Comparison of ENCODE assay signal across 7 mouse cellular contexts in genomic region chr9:90270193-90270943, GRCm38 (mm10). TPM values are rescaled to one million over a fixed set of nuclear protein-coding genes. Genes with fewer than 3 reads are reported as not detected.
DNase-seq lines count a peak whose midpoint lies in the region; ATAC-seq and TF ChIP-seq lines count a peak whose summit lies in the region.

Gene Tbc1d2b, minus strand, starts transcription at chr9:90270804.

- peak within 1 kb of the TSS; percentile 86 for H3K27ac ChIP-seq in embryonic facial prominence, embryonic 10.5 days (replicated peaks)
- H3K27ac ChIP-seq in intestine, postnatal 0 days (ENCODE audit: low read depth, low read length), result peak within 1 kb of the TSS; percentile 90
- no peak within 1 kb of the TSS for H3K27ac ChIP-seq in limb, embryonic 11.5 days (replicated peaks; ENCODE audit: low read depth, low read length)
- no peak within 1 kb of the TSS for H3K27ac ChIP-seq in midbrain, embryonic 12.5 days (replicated peaks)

- H3K9me3 ChIP-seq in embryonic facial prominence, embryonic 10.5 days, result no peaks in the 10 kb centered on the region
- no peaks in the 10 kb centered on the region for H3K9me3 ChIP-seq in intestine, postnatal 0 days (ENCODE audit: control insufficient read depth)
- H3K9me3 ChIP-seq in limb, embryonic 11.5 days (ENCODE audit: control insufficient read depth, low read length), result no peaks in the 10 kb centered on the region
- H3K9me3 ChIP-seq in midbrain, embryonic 12.5 days, result no peaks in the 10 kb centered on the region

- DNase-seq in adrenal gland, postnatal 10 days, result peak; percentile 81
- DNase-seq in embryonic facial prominence, embryonic 10.5 days (ENCODE audit: low spot score), result peak; percentile 80
- DNase-seq in limb, embryonic 11.5 days (ENCODE audit: low spot score), result peak; percentile 74
- peak; percentile 65 for DNase-seq in spleen, adult 12 weeks (ENCODE audit: low spot score)

- peak within 1 kb of the TSS; percentile 87 for H3K4me2 ChIP-seq in intestine, postnatal 0 days (replicated peaks; ENCODE audit: low read depth)
- H3K4me2 ChIP-seq in limb, embryonic 11.5 days (ENCODE audit: low read depth, severe bottlenecking), result peak within 1 kb of the TSS; percentile 87
- H3K4me2 ChIP-seq in midbrain, embryonic 12.5 days (replicated peaks), result peak within 1 kb of the TSS; percentile 90

- H3K36me3 ChIP-seq in embryonic facial prominence, embryonic 10.5 days (replicated peaks), result no peaks in the 10 kb centered on the region
- H3K36me3 ChIP-seq in intestine, postnatal 0 days (ENCODE audit: control insufficient read depth, insufficient read depth), result no peaks in the 10 kb centered on the region
- H3K36me3 ChIP-seq in limb, embryonic 11.5 days (ENCODE audit: control insufficient read depth, insufficient read depth, low read length), result no peaks in the 10 kb centered on the region
- no peaks in the 10 kb centered on the region for H3K36me3 ChIP-seq in midbrain, embryonic 12.5 days

- no peak for TF ChIP-seq CTCF in intestine, postnatal 0 days (IDR thresholded peaks at IDR 0.05; ENCODE audit: low read depth)

- peaks cover 17% of the 10 kb centered on the region for H3K4me1 ChIP-seq in embryonic facial prominence, embryonic 10.5 days
- H3K4me1 ChIP-seq in intestine, postnatal 0 days (replicated peaks; ENCODE audit: control insufficient read depth, insufficient read depth, low read length), result peaks cover 6% of the 10 kb centered on the region; the same call in 1 of the 2 replicates
- peaks cover 7% of the 10 kb centered on the region; the same call in 1 of the 2 replicates for H3K4me1 ChIP-seq in limb, embryonic 11.5 days (ENCODE audit: control insufficient read depth, insufficient read depth, low read length)
- H3K4me1 ChIP-seq in midbrain, embryonic 12.5 days, result peaks cover 16% of the 10 kb centered on the region

- H3K27me3 ChIP-seq in embryonic facial prominence, embryonic 10.5 days (replicated peaks; ENCODE audit: low read depth, poor library complexity, severe bottlenecking), result 0 out of 2 replicates have a peak, but pooled peaks cover 6% of the 10 kb centered on the region
- no peaks in the 10 kb centered on the region for H3K27me3 ChIP-seq in intestine, postnatal 0 days (replicated peaks; ENCODE audit: control insufficient read depth, insufficient read depth, low read length)
- no peaks in the 10 kb centered on the region for H3K27me3 ChIP-seq in limb, embryonic 11.5 days (ENCODE audit: control insufficient read depth, insufficient read depth, low read length)
- peaks cover 23% of the 10 kb centered on the region; the same call in 1 of the 2 replicates for H3K27me3 ChIP-seq in midbrain, embryonic 12.5 days

- peak within 1 kb of the TSS; percentile 82 for H3K4me3 ChIP-seq in embryonic facial prominence, embryonic 10.5 days
- peak within 1 kb of the TSS; percentile 87 for H3K4me3 ChIP-seq in intestine, postnatal 0 days (ENCODE audit: low read depth, low read length)
- peak within 1 kb of the TSS; percentile 75 for H3K4me3 ChIP-seq in limb, embryonic 11.5 days (ENCODE audit: low read depth, low read length)
- peak within 1 kb of the TSS; percentile 74 for H3K4me3 ChIP-seq in midbrain, embryonic 12.5 days

- WGBS in embryonic facial prominence, embryonic 10.5 days, result 1% methylated on average over 74 of the region's 74 CpGs
- WGBS in intestine, postnatal 0 days, result under 1% methylated on average over 73 of the region's 74 CpGs
- under 1% methylated on average over 57 of the region's 74 CpGs for WGBS in limb, embryonic 11.5 days
- WGBS in midbrain, embryonic 12.5 days, result under 1% methylated on average over 50 of the region's 74 CpGs

- H3K9ac ChIP-seq in intestine, postnatal 0 days (ENCODE audit: low read depth, low read length), result peak within 1 kb of the TSS; percentile 84
- H3K9ac ChIP-seq in limb, embryonic 11.5 days (ENCODE audit: low read length), result peak within 1 kb of the TSS; percentile 79
- H3K9ac ChIP-seq in midbrain, embryonic 12.5 days (replicated peaks), result peak within 1 kb of the TSS; percentile 75

- ATAC-seq in granulocyte monocyte progenitor cell, adult 5-6 weeks (replicated peaks; ENCODE audit: poor library complexity, severe bottlenecking), result peak; percentile 55
- peak; percentile 81 for ATAC-seq in intestine, postnatal 0 days
- peak; percentile 90 for ATAC-seq in limb, embryonic 11.5 days (ENCODE audit: insufficient number of reproducible peaks, low FRiP score, low TSS enrichment, low read depth)
- ATAC-seq in midbrain, embryonic 12.5 days (ENCODE audit: low FRiP score, low read depth), result peak; percentile 94

RNA-seq across cellular contexts. Expression of gene Tbc1d2b, which starts in this region (rescaled TPM):
- total RNA-seq in adrenal gland, postnatal 10 days (2021), result 10 to 100 TPM; 33.0 to 34.9 TPM
- 8.3 and 8.8 TPM in 2 replicates for polyA plus RNA-seq in embryonic facial prominence, embryonic 10.5 days (2016; fragmentation: Nextera tagmentation; extraction: Ambion mirVana)
- 61.2 and 68.0 TPM in 2 replicates for total RNA-seq in granulocyte monocyte progenitor cell, adult 5-6 weeks (2014; fragmentation: Nextera tagmentation)
- total RNA-seq in granulocyte monocyte progenitor cell, adult 5-6 weeks (2017), result 48.0 and 51.9 TPM in 2 replicates
- 5.2 and 6.6 TPM in 2 replicates for polyA plus RNA-seq in intestine, postnatal 0 days (2015; fragmentation: Nextera tagmentation; extraction: Ambion mirVana)
- 9.6 and 11.2 TPM in 2 replicates for polyA plus RNA-seq in limb, embryonic 11.5 days (2014; fragmentation: Nextera tagmentation; extraction: Ambion mirVana)
- polyA plus RNA-seq in midbrain, embryonic 12.5 days (2016; fragmentation: Nextera tagmentation; extraction: Ambion mirVana), result 11.0 and 11.4 TPM in 2 replicates

Comparison
In these comparisons a context has a peak if more than half of its experiments do, and no peak if none do; other contexts are left out.
1. H3K27ac ChIP-seq: peak in embryonic facial prominence, embryonic 10.5 days (single experiment) and intestine, postnatal 0 days (single experiment); none in limb, embryonic 11.5 days (single experiment) and midbrain, embryonic 12.5 days (single experiment).
2. Peak in every context shown above with its lines, with median percentiles within 50 percentile points of each other: DNase-seq, H3K4me3 ChIP-seq, ATAC-seq, H3K4me2 ChIP-seq and H3K9ac ChIP-seq.